Mouse (Mus musculus): Measurements from ENCODE around the gene 1700067K01Rik. TPM values are rescaled to one million over a fixed set of nuclear protein-coding genes. Genes with fewer than 3 reads are reported as not detected.

The 1700067K01Rik gene
- total RNA-seq, 2 experiments from 2014 or later, result not detected

DNA sequence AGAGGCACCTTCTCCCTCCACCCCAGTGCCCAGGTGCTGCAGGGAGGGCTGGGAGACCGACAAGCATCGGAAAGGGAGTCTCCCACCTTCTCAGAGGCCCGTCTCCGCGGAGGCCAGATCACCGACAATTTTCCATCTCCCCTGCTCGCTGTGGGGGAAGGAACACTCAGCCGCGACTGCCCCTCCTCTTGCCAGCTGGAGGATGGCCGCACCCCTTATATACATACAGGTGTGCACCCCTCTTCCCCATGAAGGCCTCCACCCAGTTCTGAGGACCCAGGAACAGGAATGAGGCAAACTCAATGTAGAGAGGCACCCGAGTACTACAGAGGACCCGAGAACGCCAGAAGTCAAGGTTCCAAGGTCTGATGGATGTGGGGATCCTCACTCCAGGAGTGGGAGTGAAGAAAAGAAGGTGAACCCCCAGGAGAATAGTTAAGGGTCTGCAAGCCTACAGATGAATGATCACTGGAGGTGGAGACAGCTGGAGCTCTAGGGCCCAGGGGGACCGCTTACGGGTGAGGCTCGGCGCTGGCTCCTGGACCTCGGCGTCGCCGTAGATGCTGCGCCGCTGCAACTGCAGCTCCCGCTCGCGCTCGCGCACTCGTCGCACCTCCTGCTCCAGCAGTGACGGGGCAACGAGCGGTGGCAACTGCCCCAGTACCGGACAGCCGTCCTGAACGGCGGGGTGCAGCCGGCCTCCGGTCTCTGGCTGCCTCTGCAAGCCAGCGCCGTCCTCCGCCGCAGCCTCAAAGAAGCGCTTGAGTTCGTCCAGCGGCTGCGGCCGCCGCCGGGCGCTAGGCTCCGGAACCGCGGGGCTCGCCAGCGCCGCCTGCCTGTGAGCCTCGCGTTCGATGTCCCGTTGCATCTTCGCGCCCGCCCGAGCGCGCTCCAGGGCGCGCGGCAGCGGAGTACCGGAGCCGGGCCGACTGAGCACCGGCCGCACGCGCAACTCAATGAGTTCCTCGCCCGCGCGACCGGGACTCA is 9.6 kb downstream of the 1700067K01Rik start:
- DNase-seq (ENCODE audit: low spot score), result peak; percentile 77

DNA sequence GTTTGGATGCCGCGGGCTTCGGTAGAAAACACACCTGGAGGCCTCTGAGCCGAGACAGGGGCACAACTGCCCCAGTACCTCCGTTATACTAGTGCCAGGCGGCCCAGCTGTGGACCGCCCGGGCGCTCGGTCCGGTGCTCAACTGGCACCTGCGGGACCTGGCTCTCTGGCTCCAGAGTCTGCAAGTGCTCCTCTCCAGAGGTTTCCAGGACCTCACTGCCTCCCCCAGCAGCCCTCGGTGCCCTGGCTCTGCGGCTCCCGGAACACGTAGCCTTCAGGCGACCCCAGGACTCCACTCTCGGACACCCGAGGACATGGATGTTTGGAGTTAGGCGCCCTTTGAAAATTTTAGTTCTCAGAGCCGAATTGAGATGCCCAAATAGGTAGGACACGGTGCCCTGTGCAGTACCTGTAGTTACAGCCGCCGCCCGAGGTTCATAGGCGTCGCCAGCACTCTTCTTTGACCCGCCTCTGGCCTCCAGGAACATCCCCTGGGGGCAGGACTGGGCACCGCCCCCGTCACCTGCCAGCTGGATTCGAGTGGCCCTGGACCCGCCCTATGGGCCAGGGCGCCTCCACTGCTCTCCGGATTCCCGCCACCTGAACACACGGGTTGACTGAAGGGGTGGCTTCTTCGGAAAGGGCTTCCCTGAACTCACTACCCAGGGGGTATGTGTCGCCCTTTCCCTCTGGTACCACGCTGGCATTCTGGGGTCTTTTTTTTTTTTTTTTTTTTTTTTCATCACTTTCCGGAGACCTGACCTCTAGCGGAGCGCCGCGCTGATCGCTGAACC is 10.6 kb downstream of the 1700067K01Rik start, which contains the start of gene 2210011C24Rik:
Gene 2210011C24Rik, minus strand, starts transcription at position 467 of the 794 bp plus-strand sequence.
- DNase-seq (ENCODE audit: low spot score), result no peak

DNA sequence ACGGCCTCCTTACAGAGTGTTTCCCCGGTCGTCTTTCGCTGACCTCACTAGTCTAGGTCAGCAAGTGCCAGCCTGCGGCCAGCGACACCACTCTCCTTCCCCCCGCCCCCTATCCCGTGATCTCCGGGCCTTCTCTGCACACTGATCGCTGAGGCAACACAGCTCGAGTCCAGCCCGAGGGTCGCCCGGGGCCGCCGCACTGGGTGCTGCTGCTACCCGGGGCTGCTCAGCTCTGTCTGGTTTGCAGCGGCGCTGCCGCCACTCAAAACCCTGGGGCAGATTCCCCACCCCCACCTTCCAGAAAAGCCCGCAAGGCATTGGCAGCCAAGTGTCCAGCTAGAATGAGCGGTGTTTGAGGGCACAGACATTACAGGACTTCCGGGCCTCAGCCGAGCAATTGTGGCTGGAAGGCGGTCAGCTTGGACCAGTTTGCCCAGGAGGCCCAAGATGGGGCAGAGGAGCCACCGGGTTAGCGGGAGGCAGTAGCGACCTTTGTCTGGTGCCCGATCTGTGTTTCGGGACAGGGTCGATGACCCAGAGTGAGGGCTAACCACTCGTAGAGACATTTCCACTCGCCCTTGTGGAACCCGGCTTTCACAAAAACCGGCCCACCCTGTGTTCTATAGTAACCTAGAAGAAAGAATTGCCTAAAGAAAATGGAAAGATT is 11.3 kb downstream of the 1700067K01Rik start:
- DNase-seq (ENCODE audit: low spot score), result no peak

DNA sequence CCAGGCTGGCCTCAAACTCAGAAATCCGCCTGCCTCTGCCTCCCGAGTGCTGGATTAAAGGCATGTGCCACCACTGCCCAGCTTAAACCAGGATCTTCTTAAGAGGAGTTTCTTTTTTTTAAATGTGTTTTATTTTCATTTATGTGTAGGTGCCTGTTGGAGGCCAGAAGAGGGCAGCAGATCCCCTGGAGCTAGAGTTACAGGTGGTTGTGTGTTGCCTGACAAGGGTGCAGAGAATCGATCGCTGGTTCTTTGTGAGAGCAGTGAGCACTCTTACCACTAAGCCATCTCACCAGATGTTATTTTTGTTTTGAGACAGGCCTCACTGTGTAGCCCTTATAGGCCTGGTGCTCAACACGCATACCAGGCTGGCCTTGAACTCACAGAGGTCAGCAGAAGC is 14.5 kb downstream of the 1700067K01Rik start:
- no peak for DNase-seq (ENCODE audit: low spot score)

DNA sequence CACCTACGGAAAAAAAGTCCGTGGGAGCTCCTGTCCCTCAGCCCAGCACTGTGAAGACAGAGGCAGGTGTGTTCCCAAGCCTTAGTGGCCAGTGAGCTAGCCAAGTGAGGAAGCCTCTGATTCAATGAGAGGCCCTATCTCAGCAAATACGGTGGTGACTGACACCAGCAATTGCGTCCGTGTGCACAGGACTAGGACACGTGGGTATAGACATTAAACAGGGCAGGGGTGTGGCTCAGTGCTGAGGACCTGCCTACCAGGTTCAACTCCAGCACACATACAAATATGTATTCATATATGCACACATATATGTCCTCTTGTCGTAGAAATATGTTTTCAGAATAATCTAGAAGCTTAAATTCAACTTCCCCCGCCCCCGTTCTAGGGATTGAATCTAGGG is 18.4 kb downstream of the 1700067K01Rik start:
- DNase-seq (ENCODE audit: low spot score), result no peak

DNA sequence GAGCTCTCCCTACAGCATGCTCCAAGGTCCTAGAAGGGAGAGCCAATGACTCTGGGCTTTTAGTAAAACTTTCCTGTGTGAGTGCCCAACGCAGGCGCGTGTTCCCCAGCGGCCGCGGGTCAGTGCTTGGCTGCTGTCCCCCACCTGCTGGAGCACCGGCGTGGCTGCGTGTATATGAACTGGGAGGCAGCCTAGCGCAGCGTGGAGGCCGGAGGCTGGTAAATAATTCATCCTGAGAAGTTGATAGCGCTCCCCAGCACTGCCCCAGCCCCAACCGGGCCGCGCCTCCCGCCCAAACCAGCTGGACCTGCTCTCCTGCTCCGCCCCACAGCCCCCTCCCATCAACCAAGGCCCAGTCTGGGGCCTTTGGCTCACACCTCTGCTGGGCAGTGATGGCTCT is 19.8 kb downstream of the 1700067K01Rik start, which contains the start of gene Palm3:
Gene Palm3, plus strand, starts transcription at position 376 of the 400 bp plus-strand sequence.
- DNase-seq (ENCODE audit: low spot score), result no peak

DNA sequence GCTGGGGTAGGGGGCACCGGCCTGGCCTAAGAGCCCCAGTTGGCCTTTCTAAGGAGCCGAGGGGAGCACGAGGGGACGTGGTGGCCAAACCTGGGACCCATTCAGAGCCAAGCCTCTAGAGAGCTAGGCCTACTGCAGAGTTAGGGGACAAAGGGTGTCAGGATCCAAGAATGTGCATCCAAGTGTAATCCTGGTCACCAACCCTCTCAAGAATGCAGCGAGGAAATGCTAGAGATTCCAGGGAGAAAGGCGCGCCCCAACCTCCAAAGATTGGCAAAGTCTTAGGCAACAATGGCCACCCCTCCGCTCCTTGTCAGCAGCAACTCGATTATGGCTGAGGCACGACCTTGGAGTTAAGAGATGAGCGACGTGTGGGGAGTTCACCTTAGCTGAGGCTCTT is 20.3 kb downstream of the 1700067K01Rik start:
- no peak for DNase-seq (ENCODE audit: low spot score)

DNA sequence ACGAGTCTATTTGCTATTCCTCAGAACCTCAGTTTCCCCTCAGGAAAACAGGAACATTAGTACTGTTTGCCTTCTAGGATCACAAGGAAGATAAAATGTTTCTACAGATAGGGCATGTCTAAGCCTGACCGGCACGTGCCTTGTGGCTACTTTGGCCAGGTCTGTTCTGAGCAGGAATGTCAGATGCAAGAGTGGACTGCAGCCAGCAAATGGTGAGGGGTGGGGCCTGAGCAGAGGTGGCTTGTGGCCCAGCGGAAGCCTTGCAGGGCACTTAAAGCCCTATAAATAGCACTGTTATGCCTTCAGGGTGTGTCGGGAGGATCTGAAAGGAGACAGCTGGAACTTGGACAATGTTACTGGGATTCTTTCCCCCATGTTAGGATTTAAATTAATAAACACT is 21.8 kb downstream of the 1700067K01Rik start:
- DNase-seq (ENCODE audit: low spot score), result peak; percentile 86

DNA sequence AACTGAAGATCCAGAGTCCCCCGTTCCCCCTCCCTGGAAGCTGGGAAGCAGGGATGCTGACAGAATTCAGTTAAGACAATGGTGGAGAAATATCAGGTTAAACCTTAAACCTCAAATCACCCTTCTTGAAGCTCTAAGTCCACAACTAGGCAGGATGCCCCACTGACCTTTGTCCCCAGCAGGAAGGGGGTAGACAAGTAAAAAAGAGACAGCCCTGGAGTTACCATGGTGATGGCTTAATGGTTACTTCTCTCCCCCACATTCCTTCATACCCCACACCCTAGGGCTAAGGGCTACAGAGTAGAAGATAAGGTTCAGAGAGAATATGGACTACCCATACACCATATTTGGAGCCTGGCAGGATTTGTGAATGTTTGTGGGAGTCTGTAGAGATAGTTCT is 22.3 kb downstream of the 1700067K01Rik start:
- no peak for DNase-seq (ENCODE audit: low spot score)

DNA sequence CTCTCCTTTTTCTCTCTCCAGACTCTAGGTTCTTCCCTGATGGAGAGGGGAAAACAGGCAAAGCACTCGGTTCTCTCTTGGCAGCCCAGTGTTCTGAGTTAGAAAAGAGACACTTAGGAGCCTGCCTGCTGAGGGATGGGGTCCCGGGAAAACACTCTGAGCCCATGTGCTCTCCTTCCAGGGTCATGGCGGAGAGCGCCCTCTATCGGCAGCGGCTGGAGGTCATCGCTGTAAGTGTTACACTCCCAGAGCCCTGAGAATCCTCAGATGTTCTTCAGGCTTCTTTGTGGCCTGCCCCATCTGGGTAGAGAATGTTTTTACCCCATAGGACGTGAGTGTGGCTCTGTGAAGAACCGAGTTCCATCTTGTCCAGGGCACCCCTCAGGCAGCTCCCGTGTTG is 22.9 kb downstream of the 1700067K01Rik start:
- DNase-seq (ENCODE audit: low spot score), result peak; percentile 51

DNA sequence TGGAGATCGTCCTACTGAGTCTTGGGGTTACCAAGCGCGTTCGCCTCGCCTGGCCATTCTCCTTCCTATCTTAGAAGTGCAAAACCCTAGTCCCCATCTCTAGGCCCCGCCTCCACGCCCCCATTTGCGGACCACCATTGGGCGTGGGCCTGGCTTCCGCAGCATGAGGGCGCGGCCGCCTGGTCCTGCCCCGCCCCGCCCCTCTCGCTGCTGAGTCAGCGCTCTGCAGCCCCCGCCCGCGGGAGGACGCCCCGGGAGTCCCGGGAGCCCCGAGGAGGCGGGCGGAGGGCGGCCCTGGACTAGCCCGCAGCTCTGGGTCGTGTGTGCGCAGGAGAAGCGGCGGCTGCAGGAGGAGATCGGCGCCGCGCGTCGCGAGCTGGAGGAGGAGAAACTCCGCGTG is 24.6 kb downstream of the 1700067K01Rik start:
- no peak for DNase-seq (ENCODE audit: low spot score)

DNA sequence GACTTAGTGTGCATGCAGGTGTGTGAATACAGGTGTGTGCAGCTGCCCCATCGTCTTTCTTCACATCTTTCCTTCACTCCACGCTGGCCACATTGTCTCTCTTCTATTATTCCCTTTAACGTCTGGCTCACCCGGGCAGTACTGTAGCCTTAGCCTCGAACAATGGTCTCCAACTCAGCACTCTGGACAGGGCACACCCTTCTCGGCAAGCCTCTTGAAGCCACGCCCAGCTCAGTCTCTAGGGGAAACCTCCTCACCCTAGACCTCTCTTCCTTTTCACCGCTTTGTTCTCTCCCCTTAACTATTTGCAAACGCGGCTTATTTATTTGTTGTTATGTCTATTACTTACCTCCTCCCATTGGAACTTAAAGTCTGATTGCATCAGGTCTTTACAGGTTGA is 26.1 kb downstream of the 1700067K01Rik start:
- DNase-seq (ENCODE audit: low spot score), result no peak

DNA sequence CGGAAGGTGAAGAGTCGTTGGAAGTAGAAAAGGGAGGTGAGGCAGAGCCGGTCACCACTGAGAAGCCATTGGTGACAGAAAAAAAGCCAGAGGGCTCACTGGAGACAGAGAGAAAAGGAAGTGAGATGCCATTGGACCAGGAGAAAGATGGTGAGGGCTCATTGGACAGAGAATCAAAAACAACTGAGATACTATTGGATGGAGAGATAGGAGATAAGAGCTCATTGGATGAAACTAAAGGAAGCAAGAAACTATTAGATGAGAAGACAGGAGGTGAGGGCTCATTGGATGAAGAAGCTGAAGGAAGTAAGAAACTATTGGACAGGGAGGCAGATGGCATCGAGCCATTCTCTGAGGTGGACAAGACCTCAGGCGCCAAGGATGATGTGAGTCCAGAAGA is 28.0 kb downstream of the 1700067K01Rik start:
- no peak for DNase-seq (ENCODE audit: low spot score)

DNA sequence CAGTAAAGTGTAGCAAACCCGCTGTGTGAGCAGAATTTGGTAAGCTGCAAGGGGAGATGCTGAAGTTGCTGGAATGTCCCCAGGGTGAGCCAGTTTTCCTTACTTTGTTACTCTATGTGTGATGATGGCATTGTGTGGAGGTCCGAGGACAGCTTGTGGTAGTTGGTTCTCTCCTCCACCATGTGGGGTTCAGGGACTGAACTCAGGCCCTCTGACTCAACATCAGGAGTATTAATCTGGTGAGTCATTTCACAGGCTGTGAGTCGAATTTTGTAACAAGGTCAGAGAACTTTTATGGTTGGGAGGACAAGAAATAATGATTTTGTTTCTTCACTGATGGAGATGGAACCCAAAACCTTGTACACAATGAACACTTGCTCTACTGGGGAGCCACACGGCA is 31.5 kb downstream of the 1700067K01Rik start:
- no peak for DNase-seq (ENCODE audit: low spot score)

DNA sequence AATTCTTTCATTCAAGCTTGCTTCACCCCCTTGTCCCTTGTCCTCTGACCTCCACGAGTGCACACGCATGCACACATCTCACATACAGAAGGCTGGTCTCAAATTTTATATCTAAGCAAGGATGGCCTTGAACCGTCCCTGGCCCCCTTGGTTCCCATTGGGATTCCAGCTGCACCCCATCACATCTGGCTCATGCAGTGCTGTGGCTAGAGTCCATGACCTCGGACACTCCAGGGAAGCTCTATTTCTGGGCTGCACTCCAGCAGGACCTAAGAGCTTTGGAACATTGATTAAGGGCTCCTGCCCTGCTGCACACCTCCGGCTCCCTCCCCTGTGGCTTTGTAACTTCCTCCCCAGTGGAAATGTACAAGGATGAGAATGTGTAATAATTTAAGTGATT is 36.7 kb downstream of the 1700067K01Rik start:
- DNase-seq (ENCODE audit: low spot score), result peak; percentile 47

DNA sequence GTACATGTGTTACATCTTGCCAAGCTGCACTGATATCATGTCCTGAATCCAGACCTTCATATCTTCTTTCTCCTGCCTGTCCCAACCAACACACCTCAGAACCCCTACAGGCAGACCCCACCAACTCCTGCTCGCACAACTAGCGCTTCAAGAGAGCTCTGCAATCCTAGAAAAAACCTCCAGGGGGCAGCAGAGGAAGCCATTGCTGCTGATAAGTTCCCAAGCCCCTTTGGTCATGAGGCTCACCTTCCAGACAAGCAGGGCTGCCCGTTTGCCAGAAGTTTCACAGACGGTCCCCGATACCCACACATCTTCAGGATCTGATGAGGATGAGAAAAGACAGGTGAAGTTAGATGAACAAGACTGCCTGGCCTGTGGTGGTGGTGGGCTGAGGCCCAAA is 37.7 kb downstream of the 1700067K01Rik start:
- peak; percentile 77 for DNase-seq (ENCODE audit: low spot score)

DNA sequence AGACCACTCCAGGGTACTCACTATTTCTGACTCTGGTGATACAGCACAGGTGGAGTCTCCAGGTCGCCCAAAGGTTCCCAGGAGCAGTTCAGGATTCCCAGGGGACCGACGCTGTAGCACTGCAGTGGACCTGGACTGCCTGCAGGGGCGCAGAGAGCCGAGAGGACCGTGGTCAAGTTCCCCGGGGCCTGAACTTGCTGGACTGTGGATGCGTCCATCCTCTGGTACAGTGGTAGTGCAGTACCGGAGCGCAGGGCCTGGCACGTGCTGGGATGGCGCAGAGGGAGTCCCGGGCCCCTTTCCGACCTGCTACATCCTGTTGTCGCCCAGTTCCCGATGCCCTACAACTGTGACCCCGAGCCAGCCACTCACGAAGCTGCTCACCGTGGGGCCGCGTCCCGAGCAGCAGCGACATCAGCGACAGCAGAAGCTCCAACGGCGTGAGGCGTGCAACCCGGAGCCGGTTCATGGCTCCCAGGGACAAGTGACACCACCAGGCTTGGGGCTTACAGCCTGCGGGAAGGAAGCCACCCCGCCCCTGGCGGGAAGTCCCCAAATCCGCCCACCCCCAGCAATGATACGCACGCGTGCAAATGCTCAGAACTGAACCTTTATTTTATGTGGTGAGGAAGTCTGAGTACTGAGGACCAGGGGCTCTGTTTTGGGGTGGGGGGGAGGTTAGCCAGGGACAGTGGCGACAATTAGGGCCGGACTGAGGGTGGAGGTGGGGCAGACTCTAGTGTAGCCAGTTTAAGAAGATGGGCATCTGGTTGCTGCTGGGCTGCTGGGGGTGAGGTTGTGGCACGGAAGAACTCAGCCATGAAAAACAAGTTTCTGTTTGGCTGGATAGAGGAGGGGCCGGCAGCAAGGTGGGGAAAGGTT is 41.0 kb downstream of the 1700067K01Rik start, which contains the start of gene Il27ra:
Gene Il27ra, minus strand, starts transcription at position 524 of the 882 bp plus-strand sequence.
- peak; percentile 73 for DNase-seq (ENCODE audit: low spot score)

DNA sequence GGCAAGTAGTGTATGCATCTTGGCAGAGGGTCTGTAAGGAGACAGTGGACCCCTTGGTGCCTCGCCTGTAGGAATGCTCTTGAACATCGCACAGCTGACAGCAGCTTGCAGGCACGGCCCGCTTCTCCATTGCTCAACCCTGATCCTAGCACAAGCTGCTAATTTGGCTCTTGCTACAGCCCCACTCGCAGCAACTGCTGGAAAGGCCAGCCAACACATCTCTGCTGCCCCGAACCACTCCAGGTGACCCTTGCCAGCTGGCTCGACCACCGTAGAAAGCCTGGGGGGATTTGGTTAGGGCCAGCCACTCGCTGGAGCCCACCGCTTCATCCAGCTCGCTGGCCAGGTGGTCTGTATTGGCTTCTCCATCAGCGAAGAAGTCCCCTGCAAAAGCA is 41.6 kb downstream of the 1700067K01Rik start:
- DNase-seq (ENCODE audit: low spot score), result no peak

DNA sequence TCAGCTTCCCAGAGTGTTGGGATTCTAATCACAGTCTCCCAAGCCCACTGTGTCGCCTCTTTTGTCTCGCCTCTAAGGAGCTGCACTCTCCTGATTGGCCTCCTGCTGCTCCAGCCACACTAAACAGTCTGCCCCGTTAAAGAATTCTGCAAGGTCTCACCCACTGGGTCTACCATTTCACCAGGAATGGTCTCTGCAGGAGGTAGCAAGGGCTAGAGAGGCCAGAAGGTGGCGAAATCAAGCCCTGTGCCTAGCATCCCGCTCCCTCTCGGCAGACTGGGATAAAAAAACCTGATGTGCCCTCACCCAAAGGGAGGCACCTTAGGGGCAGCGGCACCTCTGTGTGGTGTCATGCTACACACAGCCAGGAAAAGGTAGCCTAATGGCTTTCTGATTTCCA is 42.8 kb downstream of the 1700067K01Rik start:
- no peak for DNase-seq (ENCODE audit: low spot score)

DNA sequence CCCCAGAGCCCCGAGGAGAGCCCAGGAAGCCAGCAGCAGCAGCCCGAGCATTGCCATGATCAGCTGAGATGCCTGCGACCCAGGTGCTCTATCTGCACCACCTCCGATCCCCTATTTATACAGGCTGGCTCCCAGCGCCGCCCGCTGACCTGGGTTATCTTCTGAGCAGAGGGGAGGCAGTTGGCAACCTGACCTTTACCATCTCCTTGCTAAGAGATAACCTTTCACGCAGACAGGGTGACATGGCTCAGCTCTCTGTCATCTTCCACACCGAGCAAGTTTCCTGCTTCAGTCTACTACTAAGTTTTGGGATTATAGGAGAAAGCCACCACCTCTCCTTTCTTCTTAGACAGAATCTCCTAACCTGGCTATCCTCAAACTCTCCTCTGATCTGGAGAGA is 43.6 kb downstream of the 1700067K01Rik start, which contains the start of gene Rln3:
Gene Rln3, minus strand, starts transcription at position 101 of the 400 bp plus-strand sequence.
- no peak for DNase-seq (ENCODE audit: low spot score)

Measured in gastrocnemius, adult 18-20 months (tissue).